Mouse (Mus musculus) C2C12 (cell line): ENCODE measurements at regions not wholly inside any gene's neighbourhood (a gene's known extent, or its start where the extent isn't known, plus 50 kb on each side); places are given as distances from the start of the nearest gene placed in this dataset.

Source experiments
- H3K27me3 ChIP-seq: one replicate; pipeline ENCODE4 v1.6.1; 2011; ENCODE audit not compliant: control insufficient read depth, insufficient read depth, insufficient read length
- H3K36me3 ChIP-seq: one replicate; pipeline ENCODE4 v1.6.1; 2011; ENCODE audit not compliant: control insufficient read depth, insufficient read depth
- H3K4me3 ChIP-seq: one replicate; pipeline ENCODE4 v1.5.1; 2011; ENCODE audit warnings: mild to moderate bottlenecking, control low read depth; ENCODE audit not compliant: poor library complexity, insufficient read depth, severe bottlenecking
- H3K79me2 ChIP-seq: one replicate; pipeline ENCODE4 v1.6.1; 2011; ENCODE audit not compliant: control insufficient read depth, insufficient read depth
- H3K79me3 ChIP-seq: one replicate; pipeline ENCODE4 v1.6.1; 2011; ENCODE audit warnings: low read depth, control low read depth
- H3ac ChIP-seq: one replicate; pipeline ENCODE3; 2011; ENCODE audit warnings: low read depth; ENCODE audit not compliant: control insufficient read depth, insufficient read length
- CEBPB ChIP-seq: IDR thresholded peaks from one replicate; pipeline ENCODE4 v1.6.1; 2011; ENCODE audit warnings: low read depth, mild to moderate bottlenecking, control low read depth, moderate library complexity
- CTCF ChIP-seq: IDR thresholded peaks from one replicate; pipeline ENCODE4 v1.5.1; 2011; ENCODE audit not compliant: control insufficient read depth, insufficient read depth, insufficient read length
- FOSL1 ChIP-seq: IDR thresholded peaks from one replicate; pipeline ENCODE4 v1.8.0; 2011; ENCODE audit warnings: mild to moderate bottlenecking, low read length; ENCODE audit not compliant: poor library complexity, insufficient read depth, severe bottlenecking
- MAX ChIP-seq: IDR thresholded peaks from one replicate; pipeline ENCODE4 v1.6.1; 2011; ENCODE audit warnings: mild to moderate bottlenecking, control low read depth
- MYOD1 ChIP-seq: IDR thresholded peaks from one replicate; pipeline ENCODE4 v1.6.1; 2011; ENCODE audit warnings: low read depth; ENCODE audit not compliant: control insufficient read depth, insufficient read length
- MYOG ChIP-seq: IDR thresholded peaks from one replicate; pipeline ENCODE4 v1.6.1; 2011; ENCODE audit not compliant: control insufficient read depth, insufficient read length; ENCODE audit errors: extremely low read depth
- USF1 ChIP-seq: IDR thresholded peaks from one replicate; pipeline ENCODE4 v1.6.1; 2011; ENCODE audit warnings: low read depth, mild to moderate bottlenecking, control low read depth, moderate library complexity

DNA sequence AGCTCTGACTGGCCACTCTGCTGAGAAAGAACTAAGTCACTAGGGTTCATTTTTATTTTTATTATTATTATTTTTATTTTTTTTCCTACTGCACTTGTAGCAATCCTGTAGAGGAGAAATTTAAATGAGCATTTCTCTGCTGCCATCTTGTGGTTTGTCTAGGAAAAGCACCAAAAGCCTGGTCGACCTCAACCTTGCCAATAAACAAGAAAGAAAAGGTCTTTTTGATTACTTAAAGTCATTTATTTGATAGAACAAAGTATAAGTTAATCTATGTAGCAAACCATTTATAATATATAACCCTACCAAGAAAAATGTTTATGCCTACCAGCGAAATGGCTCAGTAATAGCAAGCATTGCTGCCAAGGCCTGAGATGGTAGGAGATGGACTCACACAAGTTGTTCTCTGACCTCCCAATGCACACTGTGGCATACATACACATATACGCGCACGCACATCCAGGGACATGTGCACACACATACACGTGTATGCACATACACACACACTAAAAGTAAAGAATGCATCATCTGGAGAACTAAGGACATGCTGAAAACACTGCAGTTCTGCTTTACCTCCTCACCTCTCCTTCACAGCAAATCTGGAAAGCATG lies 566.1 kb downstream of the 1700064H15Rik start:
- Histone ChIP-seq H3K4me3 (no peak overlapping the region), H3K79me2 (no peaks in the 10 kb centered on the region), H3ac (no peak overlapping the region), H3K27me3 (no peaks in the 10 kb centered on the region), H3K36me3 (no peaks in the 10 kb centered on the region), H3K79me3 (no peaks in the 10 kb centered on the region)
- TF ChIP-seq MYOG = no peak

DNA sequence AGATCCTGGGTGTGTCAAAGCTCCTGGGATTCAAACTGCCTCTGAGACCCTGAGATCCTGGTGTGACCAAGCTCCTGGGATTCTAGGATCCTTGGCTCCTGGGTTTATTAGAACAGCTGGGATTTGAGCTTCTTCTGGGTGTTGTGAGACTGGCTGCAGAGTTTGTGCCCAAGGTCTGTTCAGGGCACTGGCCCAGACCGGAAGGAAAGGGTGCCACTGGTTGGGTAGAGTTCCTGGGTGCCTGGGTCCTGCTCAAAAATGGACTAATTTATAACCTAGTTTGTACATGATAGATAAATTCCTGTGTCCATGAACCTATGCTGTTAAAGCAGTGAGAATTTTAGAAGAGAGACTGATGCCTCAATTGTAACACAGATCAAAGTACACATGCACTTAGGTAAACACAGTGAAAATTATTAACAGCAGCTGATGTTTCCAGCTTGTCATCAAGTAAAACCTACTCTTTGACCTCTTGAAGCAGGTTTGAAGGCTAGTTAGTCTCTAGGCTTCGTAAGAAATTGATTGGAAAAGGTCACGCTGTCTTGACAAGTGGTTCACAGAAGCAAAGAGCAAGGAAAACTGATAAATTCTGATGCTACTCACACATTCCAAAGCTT lies 561.2 kb downstream of the 1700064H15Rik start:
- TF ChIP-seq MYOG = no peak
- no peak for TF ChIP-seq USF1
- no peak for TF ChIP-seq CTCF
- no peak for TF ChIP-seq FOSL1
- TF ChIP-seq MYOD1 = no peak
- TF ChIP-seq MAX = no peak
- no peak for TF ChIP-seq CEBPB
- Histone ChIP-seq H3K36me3 (no peaks in the 10 kb centered on the region), H3K4me3 (no peak overlapping the region), H3K79me3 (no peaks in the 10 kb centered on the region), H3K27me3 (no peaks in the 10 kb centered on the region), H3ac (no peak overlapping the region), H3K79me2 (no peaks in the 10 kb centered on the region)
